Mouse (Mus musculus): ENCODE data around the gene Chrna4.

Gene Chrna4

GRCm38 (mm10) chr2:181038644-181039355 is 4.5 kb downstream of the Chrna4 start:
- DNase-seq (ENCODE audit: low spot score), result no peak

- no peak for DNase-seq (ENCODE audit: low spot score)
Observed at GRCm38 (mm10) chr2:181036561-181036960, 6.8 kb downstream of the Chrna4 start.

DNA sequence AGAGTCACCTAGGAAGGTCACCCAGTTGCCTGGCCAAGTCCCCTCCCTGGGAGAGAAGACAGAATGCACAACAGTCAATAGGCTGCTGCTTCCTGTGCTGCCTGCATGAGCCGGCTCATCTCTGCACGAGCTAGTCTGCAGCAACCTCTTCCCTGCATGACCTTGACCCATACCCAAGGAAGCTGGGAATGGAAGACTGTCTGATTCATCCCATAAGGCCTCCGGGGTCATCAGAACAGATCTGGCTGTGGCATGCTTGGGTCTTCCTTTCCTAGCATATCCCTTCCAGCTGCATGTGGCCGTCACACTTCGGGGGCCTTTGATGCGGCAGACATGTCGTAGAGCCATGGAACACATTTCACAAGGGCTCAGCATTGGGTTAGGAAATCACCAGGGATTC is 8.2 kb downstream of the Chrna4 start:
- DNase-seq (ENCODE audit: low spot score), result no peak

DNA sequence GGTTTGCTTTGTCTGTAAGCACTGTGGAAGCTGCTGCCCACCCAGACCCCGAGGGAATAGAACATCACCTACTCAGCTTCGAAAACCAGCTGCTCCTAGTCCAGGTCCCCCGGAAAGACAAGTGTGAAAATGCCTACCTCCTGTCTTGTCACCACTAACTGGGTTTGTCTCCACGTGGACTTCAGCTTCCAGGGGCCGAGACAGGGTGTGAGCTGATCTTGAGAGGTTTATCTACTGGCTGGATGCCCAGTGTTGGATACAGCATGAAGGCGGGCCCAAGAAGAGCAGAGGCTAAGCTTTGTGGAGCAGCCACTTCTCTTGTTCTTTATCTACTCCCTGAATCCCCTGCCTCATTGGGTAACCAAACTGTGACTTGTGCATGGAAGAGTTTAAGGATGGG is 10.0 kb downstream of the Chrna4 start:
- no peak for DNase-seq (ENCODE audit: low spot score)

DNA sequence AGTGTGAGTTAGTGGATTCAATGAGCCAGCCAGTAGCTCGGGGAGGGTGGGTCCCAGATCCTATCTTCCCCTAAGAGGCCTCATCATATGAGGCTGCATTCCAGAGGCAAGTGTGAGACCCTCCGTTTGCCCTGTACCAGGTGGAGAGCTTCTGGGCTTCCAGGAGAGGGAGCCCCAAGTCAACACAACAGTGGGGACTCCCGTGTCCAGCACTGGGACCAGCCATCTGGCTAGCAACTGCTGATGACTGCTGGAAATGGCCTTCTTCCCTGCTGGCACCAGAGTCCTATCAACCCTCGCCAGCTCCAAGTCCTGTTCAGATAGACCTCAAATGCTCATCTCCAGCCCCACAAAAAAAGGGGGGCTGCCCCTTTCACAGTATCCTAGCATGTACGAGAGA is 10.9 kb downstream of the Chrna4 start:
- DNase-seq (ENCODE audit: low spot score), result no peak

DNA sequence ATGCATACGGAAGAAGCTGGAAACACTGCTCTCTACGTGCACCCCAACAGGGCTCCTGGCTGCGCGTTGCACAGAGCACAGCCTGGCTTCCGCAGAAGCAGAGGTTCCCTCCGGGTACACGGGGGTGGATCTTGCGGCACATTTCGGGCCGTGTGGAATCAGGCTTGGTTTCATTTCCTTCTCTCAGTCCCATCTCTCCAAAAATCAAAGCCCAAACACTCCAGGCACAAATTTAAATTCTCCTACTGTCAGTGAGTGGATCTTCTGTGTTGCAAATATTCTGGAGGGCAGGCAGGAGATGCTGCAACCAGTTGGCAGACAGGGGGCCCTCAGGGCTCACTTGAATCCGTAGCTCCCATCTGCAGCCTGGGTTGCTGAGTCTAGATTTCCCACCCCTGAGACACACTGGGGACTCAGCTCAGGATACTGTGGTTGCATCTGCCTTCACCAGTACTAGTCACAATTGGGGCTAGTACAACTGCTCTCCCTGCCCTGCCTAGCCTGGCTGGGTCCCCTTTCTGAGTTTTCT is 11.9 kb downstream of the Chrna4 start:
- DNase-seq (ENCODE audit: low spot score), result no peak

DNA sequence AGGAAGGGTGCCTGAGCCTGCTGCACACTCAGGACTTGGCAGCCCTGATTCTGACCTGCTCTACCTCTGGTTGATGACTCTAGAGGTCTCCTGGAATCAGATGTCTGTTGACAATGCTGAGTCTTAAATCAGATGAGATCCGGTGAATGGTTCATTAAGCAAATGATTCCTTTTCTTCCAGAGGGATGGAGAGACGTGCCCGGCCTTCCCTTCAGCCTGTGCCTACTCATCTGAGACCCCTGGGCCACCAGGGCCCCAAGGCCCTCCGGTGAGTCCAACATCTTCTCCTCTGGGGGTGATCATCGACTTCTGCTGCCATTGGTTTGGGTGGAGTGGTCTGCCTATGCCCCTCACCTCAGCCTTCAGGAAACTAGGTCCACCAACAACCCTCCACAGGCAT is 35.0 kb downstream of the Chrna4 start:
- no peak for DNase-seq (ENCODE audit: low spot score)

GRCm38 (mm10) chr2:181007054-181007453 is 36.3 kb downstream of the Chrna4 start:
- DNase-seq (ENCODE audit: low spot score), result no peak

DNA sequence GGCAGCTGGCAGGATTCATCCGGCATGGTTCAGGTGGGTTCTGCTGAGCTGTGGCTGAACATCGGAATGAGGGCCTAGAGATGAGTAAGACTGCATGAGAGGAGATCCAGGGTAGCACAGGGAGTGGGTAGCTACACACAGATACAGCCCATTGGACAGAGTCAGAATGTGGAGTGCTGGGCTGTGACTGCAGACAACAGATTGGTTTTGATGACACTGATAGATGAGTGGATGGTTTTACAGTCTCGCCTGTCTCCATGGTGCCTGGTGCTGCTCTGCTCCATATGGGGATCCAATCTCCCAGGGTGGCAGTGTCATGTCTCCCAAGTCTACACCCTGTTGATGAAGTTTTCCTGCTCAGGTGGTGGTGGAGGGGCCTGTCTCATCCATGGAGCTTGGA is 46.4 kb downstream of the Chrna4 start:
- DNase-seq (ENCODE audit: low spot score), result no peak

DNA sequence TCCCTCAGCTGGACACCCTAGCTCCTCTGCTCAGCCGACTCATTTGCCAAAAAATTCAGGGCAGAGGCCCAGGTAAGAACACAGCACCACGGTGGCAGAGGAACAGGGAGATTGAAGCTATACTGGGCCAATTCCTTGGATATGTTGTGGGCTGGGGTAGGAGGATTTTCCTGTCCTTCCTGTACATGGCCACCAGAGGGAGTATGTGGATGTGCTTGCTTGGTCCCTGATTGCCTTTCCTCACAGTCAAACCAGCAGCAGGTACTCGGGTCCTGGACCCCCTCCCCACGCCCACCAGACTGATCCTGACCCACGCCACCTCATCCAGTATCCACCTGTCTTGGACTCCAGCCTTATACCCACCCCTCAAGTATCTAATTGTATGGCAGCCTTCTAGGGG is 46.9 kb downstream of the Chrna4 start:
- no peak for DNase-seq (ENCODE audit: low spot score)

- no peak for DNase-seq (ENCODE audit: low spot score)
Observed at GRCm38 (mm10) chr2:180995457-180995856, 47.9 kb downstream of the Chrna4 start.

- no peak for DNase-seq (ENCODE audit: low spot score)
Observed at GRCm38 (mm10) chr2:180994360-180994759, 49.0 kb downstream of the Chrna4 start.

DNA sequence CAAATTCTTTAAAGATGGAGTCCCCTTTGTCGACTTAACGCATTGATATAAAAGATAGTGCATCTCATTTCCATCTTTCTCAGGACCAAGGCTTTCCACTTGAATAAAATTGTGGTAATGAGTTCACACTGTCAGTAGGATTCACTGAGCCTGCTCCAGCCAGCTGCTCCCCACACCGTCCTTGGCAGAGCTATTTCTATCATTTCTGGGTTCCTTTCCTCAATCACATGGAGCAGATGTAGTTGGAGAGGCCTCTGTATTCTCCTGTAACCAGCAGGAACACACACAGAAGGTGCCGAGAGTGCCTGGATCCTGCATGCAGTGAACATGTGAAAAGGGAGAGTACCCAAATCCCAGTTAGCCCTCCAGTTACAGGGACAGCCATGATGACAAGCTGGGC is 53.0 kb downstream of the Chrna4 start:
- DNase-seq (ENCODE audit: low spot score), result no peak

DNA sequence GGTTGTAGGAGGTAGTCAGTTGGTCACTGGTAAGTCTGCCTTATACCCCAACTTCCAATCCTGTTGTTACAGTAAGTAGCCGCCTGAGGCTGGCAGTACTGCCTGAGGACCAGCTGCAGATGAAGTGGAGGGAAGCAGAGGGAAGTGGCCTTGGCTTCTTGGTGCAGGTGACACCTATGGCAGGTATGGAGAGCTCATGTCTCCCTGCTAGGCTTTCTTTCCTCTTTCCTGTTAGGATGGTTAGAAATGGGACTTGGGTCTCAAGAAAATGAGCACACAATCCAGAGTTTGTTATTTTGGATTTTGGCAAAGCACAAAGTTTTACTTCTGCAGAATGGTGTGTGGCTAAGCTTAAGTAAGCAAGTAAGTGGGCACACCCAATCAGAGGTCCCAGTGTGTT is 54.4 kb downstream of the Chrna4 start:
- DNase-seq (ENCODE audit: low spot score), result no peak

- DNase-seq (ENCODE audit: low spot score), result no peak
Observed at GRCm38 (mm10) chr2:180988347-180988913, 54.9 kb downstream of the Chrna4 start.

- no peak for DNase-seq (ENCODE audit: low spot score)
Observed at GRCm38 (mm10) chr2:180987432-180988030, 55.8 kb downstream of the Chrna4 start.

GRCm38 (mm10) chr2:180987001-180987400 is 56.3 kb downstream of the Chrna4 start:
- DNase-seq (ENCODE audit: low spot score), result no peak

DNA sequence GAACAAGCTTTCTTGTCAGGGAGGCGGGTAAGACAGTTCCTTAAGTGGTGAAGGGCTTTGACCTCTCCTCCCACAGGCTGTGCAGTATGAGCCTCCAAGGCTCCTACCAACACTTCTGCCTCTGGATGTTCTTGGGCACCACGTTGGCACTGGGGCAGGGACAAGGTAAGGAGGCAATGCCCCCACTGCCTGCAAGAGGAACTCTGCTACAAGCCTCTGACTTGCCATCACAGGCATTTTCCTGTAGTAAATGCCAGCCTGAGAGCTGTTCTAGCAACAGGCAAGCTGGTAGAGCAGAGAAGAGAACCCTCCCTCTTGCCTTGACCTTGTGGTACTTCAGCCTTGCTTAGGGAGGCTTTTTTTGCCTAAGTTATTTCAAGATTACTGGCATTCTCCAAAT is 56.9 kb downstream of the Chrna4 start, which contains the start of gene Col20a1:
Gene Col20a1 (plus strand): TSS at position 87 of the 400 bp plus-strand sequence.
- DNase-seq (ENCODE audit: low spot score), result no peak

DNA sequence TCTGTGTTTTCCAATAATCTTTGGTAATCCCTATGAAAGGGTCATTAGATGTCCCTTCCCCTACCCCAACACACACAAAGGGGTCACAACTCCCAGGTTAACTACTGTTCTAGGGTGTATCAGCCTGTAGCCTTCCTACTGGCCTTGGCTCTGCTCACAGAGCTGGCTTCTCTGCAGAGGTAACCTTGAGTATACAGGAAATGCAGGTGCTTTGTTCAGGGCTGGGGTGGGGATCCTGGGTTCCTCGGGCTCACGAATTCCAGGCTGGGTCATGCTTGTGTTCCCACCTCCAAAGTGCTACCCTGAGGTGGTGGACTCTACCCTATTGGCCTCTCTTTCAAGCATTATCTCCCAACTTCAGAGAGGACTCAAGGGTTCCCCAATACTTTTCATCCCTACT is 57.7 kb downstream of the Chrna4 start:
- DNase-seq (ENCODE audit: low spot score), result no peak

- DNase-seq (ENCODE audit: low spot score), result no peak
Observed at GRCm38 (mm10) chr2:180981133-180981532, 62.2 kb downstream of the Chrna4 start.

Measured in ovary, postnatal 10 days (tissue).